Mouse (Mus musculus) bone marrow macrophage, adult 2 months (primary cell): ENCODE measurements around the gene Parm1.

Source experiments
- CTCF ChIP-seq: IDR thresholded peaks from 2 replicates; pipeline ENCODE4 v1.5.1; 2012; ENCODE audit warnings: low read depth, mild to moderate bottlenecking, low read length, moderate library complexity
- POLR2A ChIP-seq: IDR thresholded peaks from 2 replicates; pipeline ENCODE4 v1.6.1; 2012; ENCODE audit warnings: mild to moderate bottlenecking, low read depth, low read length, borderline replicate concordance

GRCm38 (mm10) chr5:91578924-91579323 lies 61.5 kb downstream of the Parm1 start:
- TF ChIP-seq CTCF = no peak
- TF ChIP-seq POLR2A = no peak
